Mouse (Mus musculus): Measurements from ENCODE around the gene Ffar4. TPM values are rescaled to one million over a fixed set of nuclear protein-coding genes. Genes with fewer than 3 reads are reported as not detected.

Ffar4 gene
- not detected for polyA plus RNA-seq (2017; shearing (Covaris generic))

GRCm38 (mm10) chr19:38096858-38097758, at the start of gene Ffar4:
Ffar4 (plus strand) TSS chr19:38097071.

GRCm38 (mm10) chr19:38054720-38055192, 42.1 kb upstream of the Ffar4 start, which contains the start of gene Cep55:
Cep55 (plus strand) TSS chr19:38055011.

GRCm38 (mm10) chr19:38125219-38125610, 28.3 kb downstream of the Ffar4 start, which contains the start of gene Rbp4:
Rbp4 (minus strand) TSS chr19:38125281.

GRCm38 (mm10) chr19:38132481-38132880, 35.6 kb downstream of the Ffar4 start, which contains the start of gene Pde6c:
Pde6c (plus strand) TSS chr19:38132781.

Other genes with a start within 250 kb of the Ffar4 start
- gene Myof, start 53.5 kb upstream of the Ffar4 start, polyA plus RNA-seq (2017; shearing (Covaris generic)): 0.56 TPM
- 5.8 TPM for gene Cep55, start 42.1 kb upstream of the Ffar4 start, polyA plus RNA-seq (2017; shearing (Covaris generic))
- gene Rbp4, start 28.2 kb downstream of the Ffar4 start, polyA plus RNA-seq (2017; shearing (Covaris generic)): not detected
- 0.10 TPM for gene Pde6c, start 35.7 kb downstream of the Ffar4 start, polyA plus RNA-seq (2017; shearing (Covaris generic))
- gene Fra10ac1, start 127.1 kb downstream of the Ffar4 start, polyA plus RNA-seq (2017; shearing (Covaris generic)): 24.1 TPM
- 0.13 TPM for gene Lgi1, start 167.5 kb downstream of the Ffar4 start, polyA plus RNA-seq (2017; shearing (Covaris generic))